ENCODE assay signal across 9 mouse cellular contexts in genomic region chr3:65442269-65442668, GRCm38 (mm10). TPM values are rescaled to one million over a fixed set of nuclear protein-coding genes. Genes with fewer than 3 reads are reported as not detected.
A peak's percentile ranks its signal among the peaks of the same experiment; 100 is the strongest.
DNase-seq lines count a peak whose midpoint lies in the region; ATAC-seq lines count a peak whose summit lies in the region.
"Had no signal": no experiment of that assay in that cellular context is flagged by ENCODE, and none has a peak within 500 bp of the region (broad histone marks: within the 10 kb centered on the region; RNA-seq: fewer than 3 reads in every experiment).

No protein-coding gene starts in this region.

- intact Hi-C loops in heart, postnatal 10 days (cut with DNase I), result no loop called here

- no peaks in the 10 kb centered on the region for H3K27me3 ChIP-seq in lung, embryonic 16.5 days (ENCODE audit: control insufficient read depth, insufficient read depth, low read depth, low read length)
- H3K27me3 ChIP-seq: limb, embryonic 13.5 days had no signal

- peak; percentile 12 for DNase-seq in cerebellum, adult 9-11 months
- no peak for DNase-seq in cerebellum, postnatal 14 days
- DNase-seq in right cerebral cortex, adult 18-20 months, result peak; percentile 11
- no peak for DNase-seq in right cerebral cortex, postnatal 14 days
- peak; percentile 64 to 73 for DNase-seq in heart, postnatal 10 days
- no peak for DNase-seq in spleen, postnatal 10 days (ENCODE audit: low spot score in 2 of 2)
- DNase-seq in embryo, embryonic 11 days, result no peak

- WGBS in lung, embryonic 16.5 days, result 70% methylated on average over 4 of the region's 4 CpGs

- H3K4me3 ChIP-seq in lung, embryonic 16.5 days (ENCODE audit: low read length), result no peak overlapping the region
- H3K4me3 ChIP-seq: limb, embryonic 13.5 days had no signal

- peak; percentile 78 for ATAC-seq in lung, embryonic 16.5 days (ENCODE audit: low read depth)

- H3K9ac ChIP-seq in lung, embryonic 16.5 days (ENCODE audit: low read length), result no peak overlapping the region

- no peaks in the 10 kb centered on the region for H3K36me3 ChIP-seq in lung, embryonic 16.5 days (ENCODE audit: control insufficient read depth, insufficient read depth, low read length)
- H3K36me3 ChIP-seq: limb, embryonic 13.5 days had no signal

- peak overlapping the region; percentile 77; the same call in 1 of the 2 replicates for H3K27ac ChIP-seq in lung, embryonic 16.5 days (ENCODE audit: low read length)

- no peak overlapping the region for H3K4me2 ChIP-seq in lung, embryonic 16.5 days (ENCODE audit: low read depth, low read length)

- peaks cover 13% of the 10 kb centered on the region; the same call in 1 of the 2 replicates for H3K4me1 ChIP-seq in lung, embryonic 16.5 days (replicated peaks; ENCODE audit: control insufficient read depth, insufficient read depth, low read length)

- H3K9me3 ChIP-seq in lung, embryonic 16.5 days (ENCODE audit: control insufficient read depth, low read length), result no peaks in the 10 kb centered on the region
- H3K9me3 ChIP-seq: limb, embryonic 13.5 days had no signal

RNA-seq across cellular contexts. Expression of gene Ssr3, which starts 49.8 kb away (rescaled TPM):
- 100 to 1,000 TPM; 158 TPM for total RNA-seq in heart, postnatal 10 days (2021)
- polyA plus RNA-seq in lung, embryonic 16.5 days (2015; fragmentation: Nextera tagmentation; extraction: Ambion mirVana), result 301 and 311 TPM in 2 replicates

Comparison
In these comparisons a context has a peak if more than half of its experiments do, and no peak if none do; other contexts are left out.
1. DNase-seq: peak in cerebellum, adult 9-11 months (single experiment), right cerebral cortex, adult 18-20 months (single experiment) and heart, postnatal 10 days (2 of 2); none in cerebellum, postnatal 14 days (0 of 2), right cerebral cortex, postnatal 14 days (single experiment), spleen, postnatal 10 days (0 of 2) and embryo, embryonic 11 days (single experiment).